Mouse (Mus musculus): Measurements from ENCODE around the gene Atg7.

- TF ChIP-seq POLR2A (IDR thresholded peaks at IDR 0.05; ENCODE audit: borderline replicate concordance, control insufficient read depth, low read depth, low read length) = no peak
- no peak for TF ChIP-seq CTCF (IDR thresholded peaks at IDR 0.05; ENCODE audit: control insufficient read depth, insufficient read depth, low read length)
These were observed 155.0 kb downstream of the Atg7 start for GRCm38 (mm10) chr6:114797901-114798300.
